Mouse (Mus musculus) thymus, adult 2 months (tissue): ENCODE results near the gene Nup205. TPM values are rescaled to one million over a fixed set of nuclear protein-coding genes. Genes with fewer than 3 reads are reported as not detected.
A peak's percentile ranks its signal among the peaks of the same experiment; 100 is the strongest.

Experiments
- DNase-seq: peaks from one replicate; pipeline ENCODE4 v3.0.0; 2021
- H3K27ac ChIP-seq: fragments of 200-500 bp; 2 replicates; pipeline ENCODE4 v1.5.1; 2012; ENCODE audit warnings: low read length, control low read depth; ENCODE audit not compliant: control insufficient read depth, insufficient read depth
- H3K27me3 ChIP-seq: fragments of 200-500 bp; 2 replicates; pipeline ENCODE4 v1.6.1; 2012; ENCODE audit warnings: mild to moderate bottlenecking, low read length, moderate library complexity, mixed read lengths; ENCODE audit not compliant: control insufficient read depth, insufficient read depth
- H3K36me3 ChIP-seq: fragments of 200-500 bp; 2 replicates; pipeline ENCODE4 v1.6.1; 2012; ENCODE audit warnings: mild to moderate bottlenecking, low read length, moderate library complexity; ENCODE audit not compliant: control insufficient read depth, insufficient read depth
- H3K4me1 ChIP-seq: fragments of 200-500 bp; replicated peaks from 2 replicates; pipeline ENCODE4 v1.6.1; 2012; ENCODE audit warnings: low read length; ENCODE audit not compliant: control insufficient read depth, insufficient read depth
- H3K4me3 ChIP-seq: fragments of 200-500 bp; 2 replicates; pipeline ENCODE4 v1.5.1; 2012; ENCODE audit warnings: mild to moderate bottlenecking, low read length, control low read depth, moderate library complexity; ENCODE audit not compliant: control insufficient read depth, insufficient read depth
- CTCF ChIP-seq: fragments of 200-500 bp; IDR thresholded peaks from 2 replicates; pipeline ENCODE4 v1.5.1; 2012; ENCODE audit warnings: mild to moderate bottlenecking, control low read depth, low read length, moderate library complexity, borderline replicate concordance; ENCODE audit not compliant: control insufficient read depth, poor library complexity, insufficient read depth; ENCODE audit errors: extremely low read depth
- POLR2A ChIP-seq: fragments of 200-500 bp; IDR thresholded peaks from 2 replicates; pipeline ENCODE4 v1.6.1; 2012; ENCODE audit warnings: mild to moderate bottlenecking, low read length, control low read depth, moderate library complexity; ENCODE audit not compliant: control insufficient read depth, poor library complexity, insufficient read depth; ENCODE audit errors: extremely low read depth
- WGBS: fragments of 180-500 bp; shearing (Covaris S2); methylation state at CpG from one replicate; pipeline ENCODE4 v1.1.7; 2018; 5-methylcytosine and 5-hydroxymethylcytosine counted together
- polyA plus RNA-seq: library from polyadenylated mRNA; depleted of rRNA; stranded (reverse); fragments of >200 nt; gene quantifications from 2 replicates; pipeline ENCODE4 v1.2.3, GENCODE M21; 2012

The Nup205 gene
- polyA plus RNA-seq, 1 experiment: 36.5 TPM

DNA sequence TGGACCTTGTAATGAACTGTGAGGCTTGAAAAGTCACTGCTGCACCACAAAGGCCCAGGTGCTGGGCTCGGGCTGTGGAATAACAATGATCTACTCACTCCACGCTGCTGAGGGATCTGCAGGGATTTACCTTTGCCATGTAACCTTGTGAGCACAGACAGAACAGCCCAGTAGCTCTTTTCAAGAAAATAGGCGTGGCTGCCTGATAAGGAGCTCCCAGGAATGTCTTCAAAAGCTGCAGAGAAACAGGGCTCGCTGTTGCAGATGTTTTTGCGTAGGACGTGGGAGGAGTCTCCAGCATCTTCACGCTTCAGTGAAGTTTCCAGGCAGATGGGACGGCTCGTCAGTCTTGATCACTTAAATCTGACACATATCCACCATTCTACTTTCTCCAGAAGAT, 66.8 kb downstream of the Nup205 start:
- H3K36me3 ChIP-seq: peaks cover 58% of the 10 kb centered on the region
- H3K27me3 ChIP-seq: no peaks in the 10 kb centered on the region
- H3K27ac ChIP-seq: no peak overlapping the region
- no peak for DNase-seq
- H3K4me3 ChIP-seq: no peak overlapping the region
- WGBS: 91% methylated on average over 9 of the region's 9 CpGs
- H3K4me1 ChIP-seq: no peaks in the 10 kb centered on the region
- TF ChIP-seq POLR2A (no peak), CTCF (no peak)

DNA sequence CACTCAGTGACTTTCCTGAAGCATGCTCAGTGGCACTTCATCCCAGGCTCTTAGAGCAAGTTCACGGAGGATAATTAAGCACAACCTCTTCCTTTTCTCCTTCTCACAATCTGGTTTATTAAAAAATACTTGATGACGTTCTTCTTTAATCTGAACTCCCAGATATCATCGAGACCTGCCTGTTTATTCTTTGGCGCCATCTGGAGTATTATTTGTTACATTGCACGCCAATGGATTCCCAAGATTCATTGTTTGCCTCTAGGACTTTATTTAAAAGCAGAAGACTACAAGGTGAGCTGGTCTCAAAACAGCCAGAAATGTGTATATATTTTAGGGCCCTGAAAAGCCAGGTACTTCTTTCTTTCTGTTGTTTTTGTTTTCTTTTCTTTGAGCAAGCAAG, 67.9 kb downstream of the Nup205 start:
- no peaks in the 10 kb centered on the region for H3K27me3 ChIP-seq
- WGBS: 63% methylated on average over 5 of the region's 5 CpGs
- no peaks in the 10 kb centered on the region for H3K4me1 ChIP-seq
- H3K36me3 ChIP-seq: peaks cover 48% of the 10 kb centered on the region
- TF ChIP-seq CTCF (no peak), POLR2A (no peak)
- peak; percentile 22 for DNase-seq
- H3K27ac ChIP-seq: no peak overlapping the region
- no peak overlapping the region for H3K4me3 ChIP-seq

DNA sequence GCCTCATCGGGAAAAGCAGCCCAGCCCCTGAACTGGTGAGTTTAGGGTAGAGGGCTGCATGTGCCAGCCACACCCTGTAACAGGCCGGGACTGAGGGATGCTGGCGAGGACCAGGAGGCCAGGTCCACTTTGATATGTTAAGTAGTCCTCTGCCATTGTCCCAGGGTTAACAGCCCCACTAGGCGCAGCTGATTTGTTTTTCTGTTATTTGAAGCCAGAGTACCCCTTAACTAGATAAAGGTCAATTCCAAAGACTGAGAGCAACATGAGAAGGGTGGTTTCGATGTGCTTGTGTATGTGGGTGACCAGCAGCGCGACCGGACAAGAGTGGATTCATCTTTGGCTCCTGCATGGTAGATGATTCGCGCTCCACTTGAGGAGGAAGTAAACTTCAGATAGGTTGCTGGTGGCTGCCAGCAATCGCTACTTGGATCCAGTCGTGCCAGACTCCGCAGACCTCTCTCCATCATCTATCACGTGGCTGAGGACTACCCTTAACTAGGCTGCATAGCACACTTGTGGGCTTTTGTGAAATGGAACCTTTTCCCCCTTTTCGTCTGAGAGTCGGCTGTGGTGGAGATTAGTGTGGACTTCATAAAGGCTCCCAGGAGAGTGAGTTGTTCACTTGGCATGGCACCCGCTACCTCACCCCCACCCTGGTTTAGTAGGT, 74.7 kb downstream of the Nup205 start:
- TF ChIP-seq CTCF: no peak
- TF ChIP-seq POLR2A: no peak
- Histone ChIP-seq H3K4me3 (no peak overlapping the region), H3K27ac (no peak overlapping the region), H3K36me3 (no peaks in the 10 kb centered on the region), H3K4me1 (peaks cover 12% of the 10 kb centered on the region), H3K27me3 (no peaks in the 10 kb centered on the region)
- DNase-seq: peak; percentile 14
- 96% methylated on average over 17 of the region's 17 CpGs for WGBS

DNA sequence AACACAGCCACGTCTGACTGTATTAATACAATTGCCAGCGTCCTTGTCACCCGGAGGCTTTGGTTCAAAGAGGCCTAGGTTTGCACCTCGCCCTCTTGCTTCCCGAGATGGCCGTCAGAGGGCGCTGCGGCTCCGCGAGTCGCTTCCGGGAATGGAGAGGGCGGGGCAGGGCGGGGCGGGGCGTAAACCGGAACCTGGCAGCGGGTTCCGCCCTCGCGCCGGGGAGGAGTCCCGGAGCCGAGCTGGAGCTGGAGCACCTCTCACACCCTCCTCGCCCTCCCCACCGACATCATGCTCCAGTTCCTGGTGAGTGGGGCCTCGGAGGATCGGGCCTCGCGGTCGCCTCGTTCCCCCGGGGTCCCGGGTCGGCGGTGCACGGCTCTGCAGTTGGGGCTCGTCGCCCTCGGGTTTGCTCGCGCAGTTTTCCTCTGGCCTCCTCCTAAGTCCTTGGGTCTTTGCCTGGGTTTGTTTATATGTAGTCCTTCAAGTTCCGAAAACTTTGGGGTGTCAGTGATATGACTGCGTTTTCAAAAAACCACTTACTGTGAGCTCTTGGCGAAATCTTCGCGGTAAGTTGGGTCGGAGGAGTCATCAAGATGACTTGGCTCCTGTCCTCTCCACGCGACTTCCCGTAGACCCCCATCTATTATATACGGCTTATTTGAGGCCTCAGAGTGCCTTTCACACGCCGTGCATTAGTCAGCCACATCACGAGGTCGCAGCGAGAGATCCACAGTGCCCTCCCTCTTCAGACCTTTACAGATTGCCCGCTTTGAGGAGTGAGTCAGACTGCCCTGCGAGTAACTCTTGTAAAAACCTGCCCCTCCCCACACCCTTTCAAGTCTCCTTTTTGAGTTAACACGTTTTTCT, 75.5 kb downstream of the Nup205 start:
- H3K4me3 ChIP-seq: peak overlapping the region; percentile 67
- no peaks in the 10 kb centered on the region for H3K27me3 ChIP-seq
- peaks cover 15% of the 10 kb centered on the region for H3K4me1 ChIP-seq
- under 1% methylated on average over 60 of the region's 60 CpGs for WGBS
- TF ChIP-seq CTCF: peak; percentile 90
- TF ChIP-seq POLR2A: peak; percentile 82
- DNase-seq: peak; percentile 86
- no peaks in the 10 kb centered on the region for H3K36me3 ChIP-seq
- H3K27ac ChIP-seq: peak overlapping the region; percentile 57

DNA sequence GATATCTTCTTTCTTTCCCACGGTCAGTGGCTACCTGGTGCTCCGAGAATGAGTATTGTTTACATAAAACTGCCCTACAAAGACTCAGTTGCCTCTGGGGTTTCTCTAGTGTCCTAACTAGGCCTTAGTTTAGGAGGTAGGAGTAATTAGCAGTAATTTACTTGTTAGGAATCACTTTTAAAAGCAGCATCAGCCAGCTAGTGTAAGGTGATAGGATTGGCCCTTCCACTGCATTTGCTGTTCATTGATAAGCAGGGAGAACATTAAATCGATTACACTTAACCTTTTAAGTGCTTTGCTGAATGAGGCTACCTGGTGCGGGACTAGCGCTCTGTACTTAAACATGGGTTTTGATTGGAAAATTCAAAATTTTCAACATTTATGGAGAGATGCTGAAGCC, 76.3 kb downstream of the Nup205 start:
- Histone ChIP-seq H3K27ac (no peak overlapping the region), H3K27me3 (no peaks in the 10 kb centered on the region), H3K4me3 (no peak overlapping the region), H3K36me3 (no peaks in the 10 kb centered on the region), H3K4me1 (peaks cover 17% of the 10 kb centered on the region)
- DNase-seq: no peak
- WGBS: 62% methylated on average over 5 of the region's 5 CpGs
- TF ChIP-seq CTCF (no peak), POLR2A (no peak)

DNA sequence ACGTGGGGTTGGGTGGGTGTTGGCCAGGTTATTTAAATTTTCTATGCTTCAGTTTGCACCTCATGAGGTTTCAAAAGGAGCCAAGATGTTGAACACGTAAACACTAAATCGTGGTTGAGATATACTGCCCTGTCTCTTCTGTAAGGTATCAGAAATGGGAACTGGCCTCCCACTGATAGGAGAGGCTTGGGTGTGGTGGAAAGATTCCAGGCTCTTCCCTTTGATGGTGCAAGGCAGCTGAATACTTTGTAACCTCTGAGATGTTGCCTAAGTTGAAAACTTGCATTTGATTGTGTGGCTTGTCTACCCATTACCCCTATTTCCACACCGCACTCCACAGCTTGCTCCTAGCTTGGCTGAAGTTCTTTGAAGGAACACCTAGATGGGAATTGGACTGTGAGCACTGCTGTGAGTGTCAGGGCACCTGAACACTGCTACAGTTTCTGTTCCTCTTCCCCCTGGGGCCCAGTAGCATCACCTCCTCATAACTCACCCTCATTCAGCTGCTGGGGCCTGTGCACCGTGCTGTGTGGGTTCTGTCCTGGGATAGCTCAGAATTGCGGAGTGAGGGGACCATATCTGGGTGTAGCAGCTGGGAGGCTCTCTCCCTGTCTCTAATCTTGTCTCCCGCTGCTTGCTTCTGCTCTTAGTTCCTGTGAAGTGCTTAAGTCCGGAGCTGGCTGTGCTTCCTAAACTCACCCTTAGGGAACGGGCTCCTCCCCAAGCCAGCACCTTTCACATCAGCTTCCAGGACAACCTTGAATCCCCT, 77.1 kb downstream of the Nup205 start:
- Histone ChIP-seq H3K4me1 (peaks cover 17% of the 10 kb centered on the region), H3K27ac (no peak overlapping the region), H3K4me3 (no peak overlapping the region), H3K27me3 (no peaks in the 10 kb centered on the region), H3K36me3 (no peaks in the 10 kb centered on the region)
- no peak for DNase-seq
- 68% methylated on average over 9 of the region's 9 CpGs for WGBS
- TF ChIP-seq POLR2A (no peak), CTCF (no peak)
